Mouse (Mus musculus) cerebellum, adult 18-20 months (tissue): Measurements from ENCODE around the gene Vav3.

Experiments
- DNase-seq, 2 experiments: peaks; one replicate each; pipeline ENCODE4 v3.0.0; 2021

The Vav3 gene

GRCm38 (mm10) chr3:109596084-109596483 is 255.6 kb downstream of the Vav3 start:
- DNase-seq = no peak

- DNase-seq = no peak
Measured at GRCm38 (mm10) chr3:109600699-109601451, 260.4 kb downstream of the Vav3 start.

GRCm38 (mm10) chr3:109602753-109603152 is 262.3 kb downstream of the Vav3 start:
- DNase-seq = no peak

GRCm38 (mm10) chr3:109606121-109606520 is 265.7 kb downstream of the Vav3 start:
- DNase-seq = no peak

GRCm38 (mm10) chr3:109621721-109622120 is 281.3 kb downstream of the Vav3 start:
- DNase-seq = no peak

- no peak for DNase-seq
Measured at GRCm38 (mm10) chr3:109622361-109622760, 281.9 kb downstream of the Vav3 start.

GRCm38 (mm10) chr3:109622816-109623215 is 282.4 kb downstream of the Vav3 start:
- DNase-seq = no peak

- DNase-seq = no peak
Measured at GRCm38 (mm10) chr3:109623770-109624169, 283.3 kb downstream of the Vav3 start.

GRCm38 (mm10) chr3:109636045-109636444 is 295.6 kb downstream of the Vav3 start:
- no peak for DNase-seq

- no peak for DNase-seq
Measured at GRCm38 (mm10) chr3:109639386-109639785, 298.9 kb downstream of the Vav3 start.

- no peak for DNase-seq
Measured at GRCm38 (mm10) chr3:109640796-109641195, 300.3 kb downstream of the Vav3 start.

- DNase-seq = no peak
Measured at GRCm38 (mm10) chr3:109648242-109648641, 307.8 kb downstream of the Vav3 start.

- no peak for DNase-seq
Measured at GRCm38 (mm10) chr3:109651479-109651878, 311.0 kb downstream of the Vav3 start.

- DNase-seq = no peak
Measured at GRCm38 (mm10) chr3:109652860-109653631, 312.6 kb downstream of the Vav3 start.

GRCm38 (mm10) chr3:109654386-109654785 is 313.9 kb downstream of the Vav3 start:
- no peak for DNase-seq

GRCm38 (mm10) chr3:109671716-109672115 is 331.3 kb downstream of the Vav3 start:
- DNase-seq = no peak

GRCm38 (mm10) chr3:109672925-109673324 is 332.5 kb downstream of the Vav3 start:
- no peak for DNase-seq

- DNase-seq = no peak
Measured at GRCm38 (mm10) chr3:109680281-109680680, 339.8 kb downstream of the Vav3 start.

- no peak for DNase-seq
Measured at GRCm38 (mm10) chr3:109681863-109682262, 341.4 kb downstream of the Vav3 start.

- no peak for DNase-seq
Measured at GRCm38 (mm10) chr3:109683608-109684295, 343.3 kb downstream of the Vav3 start.

GRCm38 (mm10) chr3:109690566-109690965 is 350.1 kb downstream of the Vav3 start:
- no peak for DNase-seq

GRCm38 (mm10) chr3:109692613-109693012 is 352.2 kb downstream of the Vav3 start:
- no peak for DNase-seq

- no peak for DNase-seq
Measured at GRCm38 (mm10) chr3:109701301-109701700, 360.8 kb downstream of the Vav3 start.
